Mouse (Mus musculus): ENCODE data around the gene Nlgn3. TPM values are rescaled to one million over a fixed set of nuclear protein-coding genes. Genes with fewer than 3 reads are reported as not detected.

The Nlgn3 gene
- polyA plus RNA-seq, 1 experiment, result not detected

- peaks cover 16% of the 10 kb centered on the region for H3K4me1 ChIP-seq
- H3K9me3 ChIP-seq, result no peaks in the 10 kb centered on the region
- peak overlapping the region; percentile 89 for H3K4me3 ChIP-seq (replicated peaks)
- TF ChIP-seq GATA1 (IDR thresholded peaks at IDR 0.05; ENCODE audit: borderline replicate concordance, low read length), result no peak
- no peak for TF ChIP-seq FLI1 (IDR thresholded peaks at IDR 0.05; ENCODE audit: low read length)
- H3K36me3 ChIP-seq (replicated peaks; ENCODE audit: low read length), result peaks cover 33% of the 10 kb centered on the region
- peaks cover 25% of the 10 kb centered on the region for H3K27me3 ChIP-seq (replicated peaks)
These were observed 25.6 kb upstream of the Nlgn3 start for GRCm38 (mm10) chrX:101273410-101273809.

DNA sequence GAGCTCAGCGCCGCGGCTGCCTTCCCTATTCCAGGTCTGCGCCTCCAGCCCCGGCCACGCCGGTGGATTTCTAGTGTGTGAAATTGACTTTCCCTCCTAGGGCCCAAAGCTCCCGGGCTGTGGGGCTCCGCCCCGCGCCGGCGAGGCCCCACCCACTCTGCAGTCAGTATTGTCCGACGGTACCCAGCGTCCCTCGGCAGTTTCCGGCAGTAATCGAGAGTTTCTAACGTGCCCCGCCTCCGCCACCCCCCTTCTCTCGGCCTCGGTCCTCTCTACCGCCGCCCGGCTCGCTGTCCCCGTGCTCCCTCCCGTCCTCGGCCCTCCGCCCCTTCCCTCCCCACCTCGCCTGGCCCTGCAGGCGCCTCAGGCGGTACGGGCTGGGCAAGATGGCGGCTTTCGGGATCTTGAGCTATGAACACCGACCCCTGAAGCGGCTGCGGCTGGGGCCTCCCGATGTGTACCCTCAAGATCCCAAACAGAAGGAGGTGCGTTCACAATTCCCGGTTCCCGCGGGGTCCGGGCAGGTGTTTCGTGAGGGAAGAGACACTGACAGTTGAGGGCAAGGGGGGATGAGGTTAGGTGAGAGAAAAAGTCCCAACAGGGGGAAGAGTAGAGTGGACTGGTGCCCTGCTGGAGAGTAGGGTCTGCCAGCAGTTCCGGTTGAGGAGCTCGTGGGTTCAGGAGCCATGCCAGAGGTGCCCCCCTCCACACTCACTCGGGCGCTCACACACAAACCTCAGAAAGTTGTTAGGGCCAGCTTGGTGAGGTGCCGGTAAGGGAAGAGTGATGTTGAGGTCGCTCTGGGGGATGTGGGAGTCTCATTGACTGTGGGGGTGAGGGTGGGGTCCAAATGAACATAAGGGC, 24.9 kb upstream of the Nlgn3 start, which contains the start of gene Med12:
TSS of gene Med12 (plus strand) at position 156 of the 864 bp plus-strand sequence.
- Histone ChIP-seq H3K4me1 (peaks cover 10% of the 10 kb centered on the region), H3K4me3 (replicated peaks) (peak within 1 kb of the TSS; percentile 89), H3K9me3 (no peaks in the 10 kb centered on the region), H3K36me3 (replicated peaks; ENCODE audit: low read length) (peaks cover 40% of the 10 kb centered on the region), H3K27me3 (replicated peaks) (peaks cover 20% of the 10 kb centered on the region)
- no peak for TF ChIP-seq GATA1 (IDR thresholded peaks at IDR 0.05; ENCODE audit: borderline replicate concordance, low read length)
- TF ChIP-seq FLI1 (IDR thresholded peaks at IDR 0.05; ENCODE audit: low read length), result no peak

DNA sequence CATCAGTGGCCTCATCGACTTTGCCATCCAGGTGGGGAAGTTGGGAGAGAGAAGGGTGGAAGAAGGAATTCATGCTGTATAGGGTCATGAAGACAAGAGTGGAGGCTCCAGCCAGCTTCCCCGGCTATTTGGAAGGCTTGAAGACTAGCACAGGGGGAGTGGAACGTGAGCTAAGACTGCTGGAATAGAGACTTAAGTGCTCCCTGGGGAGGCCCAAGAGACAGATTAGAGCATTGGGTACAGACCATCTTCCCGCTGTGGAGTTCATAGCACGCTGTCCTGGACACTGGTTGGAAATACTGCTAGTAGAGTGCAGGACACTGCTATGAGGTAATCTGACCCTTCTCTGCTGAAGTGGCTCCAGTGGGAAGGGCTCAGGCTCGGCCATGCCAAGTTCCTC, 16.2 kb upstream of the Nlgn3 start:
- H3K4me3 ChIP-seq (replicated peaks), result no peak overlapping the region
- H3K9me3 ChIP-seq, result no peaks in the 10 kb centered on the region
- TF ChIP-seq FLI1 (IDR thresholded peaks at IDR 0.05; ENCODE audit: low read length) (no peak), GATA1 (IDR thresholded peaks at IDR 0.05; ENCODE audit: borderline replicate concordance, low read length) (no peak)
- H3K36me3 ChIP-seq (replicated peaks; ENCODE audit: low read length), result peaks cover 96% of the 10 kb centered on the region
- H3K4me1 ChIP-seq, result peaks cover 5% of the 10 kb centered on the region
- peaks cover 38% of the 10 kb centered on the region for H3K27me3 ChIP-seq (replicated peaks)

GRCm38 (mm10) chrX:101285534-101285933, 13.4 kb upstream of the Nlgn3 start:
- peaks cover 12% of the 10 kb centered on the region for H3K4me1 ChIP-seq

GRCm38 (mm10) chrX:101285953-101286670, 12.9 kb upstream of the Nlgn3 start:
- Histone ChIP-seq H3K9me3 (no peaks in the 10 kb centered on the region), H3K36me3 (replicated peaks; ENCODE audit: low read length) (peaks cover 99% of the 10 kb centered on the region), H3K4me3 (replicated peaks) (no peak overlapping the region), H3K4me1 (peaks cover 12% of the 10 kb centered on the region), H3K27me3 (replicated peaks) (peaks cover 50% of the 10 kb centered on the region)
- TF ChIP-seq GATA1 (IDR thresholded peaks at IDR 0.05; ENCODE audit: borderline replicate concordance, low read length) (no peak), FLI1 (IDR thresholded peaks at IDR 0.05; ENCODE audit: low read length) (no peak)

More at GRCm38 (mm10) chrX:101285534-101285933, 13.4 kb upstream of the Nlgn3 start:
- peaks cover 100% of the 10 kb centered on the region for H3K36me3 ChIP-seq (replicated peaks; ENCODE audit: low read length)
- no peak overlapping the region for H3K4me3 ChIP-seq (replicated peaks)
- H3K9me3 ChIP-seq, result no peaks in the 10 kb centered on the region
- TF ChIP-seq GATA1 (IDR thresholded peaks at IDR 0.05; ENCODE audit: borderline replicate concordance, low read length) (no peak), FLI1 (IDR thresholded peaks at IDR 0.05; ENCODE audit: low read length) (no peak)
- peaks cover 50% of the 10 kb centered on the region for H3K27me3 ChIP-seq (replicated peaks)

GRCm38 (mm10) chrX:101287543-101287942, 11.4 kb upstream of the Nlgn3 start:
- Histone ChIP-seq H3K4me1 (peaks cover 12% of the 10 kb centered on the region), H3K4me3 (replicated peaks) (no peak overlapping the region), H3K27me3 (replicated peaks) (peaks cover 44% of the 10 kb centered on the region), H3K36me3 (replicated peaks; ENCODE audit: low read length) (peaks cover 99% of the 10 kb centered on the region), H3K9me3 (no peaks in the 10 kb centered on the region)
- no peak for TF ChIP-seq FLI1 (IDR thresholded peaks at IDR 0.05; ENCODE audit: low read length)
- TF ChIP-seq GATA1 (IDR thresholded peaks at IDR 0.05; ENCODE audit: borderline replicate concordance, low read length), result no peak

GRCm38 (mm10) chrX:101288432-101288831, 10.5 kb upstream of the Nlgn3 start:
- peaks cover 12% of the 10 kb centered on the region for H3K4me1 ChIP-seq
- H3K36me3 ChIP-seq (replicated peaks; ENCODE audit: low read length), result peaks cover 99% of the 10 kb centered on the region
- TF ChIP-seq FLI1 (IDR thresholded peaks at IDR 0.05; ENCODE audit: low read length), result no peak
- TF ChIP-seq GATA1 (IDR thresholded peaks at IDR 0.05; ENCODE audit: borderline replicate concordance, low read length), result no peak

GRCm38 (mm10) chrX:101289037-101289436, 9.9 kb upstream of the Nlgn3 start:
- Histone ChIP-seq H3K9me3 (no peaks in the 10 kb centered on the region), H3K27me3 (replicated peaks) (peaks cover 45% of the 10 kb centered on the region), H3K4me1 (peaks cover 12% of the 10 kb centered on the region), H3K36me3 (replicated peaks; ENCODE audit: low read length) (peaks cover 99% of the 10 kb centered on the region), H3K4me3 (replicated peaks) (no peak overlapping the region)
- TF ChIP-seq GATA1 (IDR thresholded peaks at IDR 0.05; ENCODE audit: borderline replicate concordance, low read length) (no peak), FLI1 (IDR thresholded peaks at IDR 0.05; ENCODE audit: low read length) (no peak)

More at GRCm38 (mm10) chrX:101288432-101288831, 10.5 kb upstream of the Nlgn3 start:
- Histone ChIP-seq H3K4me3 (replicated peaks) (no peak overlapping the region), H3K27me3 (replicated peaks) (peaks cover 42% of the 10 kb centered on the region), H3K9me3 (no peaks in the 10 kb centered on the region)

DNA sequence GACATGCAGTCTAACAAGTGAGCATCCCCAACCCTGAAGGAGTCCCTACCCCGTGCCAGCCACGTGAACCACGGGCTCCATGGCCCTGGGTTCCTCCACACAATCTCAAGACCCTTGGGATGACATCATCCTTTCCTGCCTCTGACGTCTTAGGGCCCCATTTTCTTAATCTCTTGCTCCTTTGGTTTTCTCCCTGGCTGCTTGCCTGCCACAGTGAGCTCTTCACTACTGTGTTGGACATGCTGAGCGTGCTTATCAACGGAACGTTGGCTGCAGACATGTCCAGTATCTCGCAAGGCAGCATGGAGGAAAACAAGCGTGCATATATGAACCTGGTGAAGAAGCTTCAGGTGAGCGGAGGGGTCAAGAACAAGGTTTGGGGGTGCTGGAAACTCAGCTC, 8.9 kb upstream of the Nlgn3 start:
- Histone ChIP-seq H3K9me3 (no peaks in the 10 kb centered on the region), H3K4me1 (peaks cover 12% of the 10 kb centered on the region), H3K27me3 (replicated peaks) (peaks cover 43% of the 10 kb centered on the region), H3K36me3 (replicated peaks; ENCODE audit: low read length) (peaks cover 99% of the 10 kb centered on the region), H3K4me3 (replicated peaks) (no peak overlapping the region)
- TF ChIP-seq FLI1 (IDR thresholded peaks at IDR 0.05; ENCODE audit: low read length) (no peak), GATA1 (IDR thresholded peaks at IDR 0.05; ENCODE audit: borderline replicate concordance, low read length) (no peak)

All from megakaryocyte, embryonic 14.5 days (primary cell).